Mouse (Mus musculus) right cerebral cortex, postnatal 14 days (tissue): ENCODE measurements around the gene As3mt.
A peak's percentile ranks its signal among the peaks of the same experiment; 100 is the strongest.

Source experiments
- DNase-seq: peaks from one replicate; pipeline ENCODE4 v3.0.0; 2022

Gene As3mt

DNA sequence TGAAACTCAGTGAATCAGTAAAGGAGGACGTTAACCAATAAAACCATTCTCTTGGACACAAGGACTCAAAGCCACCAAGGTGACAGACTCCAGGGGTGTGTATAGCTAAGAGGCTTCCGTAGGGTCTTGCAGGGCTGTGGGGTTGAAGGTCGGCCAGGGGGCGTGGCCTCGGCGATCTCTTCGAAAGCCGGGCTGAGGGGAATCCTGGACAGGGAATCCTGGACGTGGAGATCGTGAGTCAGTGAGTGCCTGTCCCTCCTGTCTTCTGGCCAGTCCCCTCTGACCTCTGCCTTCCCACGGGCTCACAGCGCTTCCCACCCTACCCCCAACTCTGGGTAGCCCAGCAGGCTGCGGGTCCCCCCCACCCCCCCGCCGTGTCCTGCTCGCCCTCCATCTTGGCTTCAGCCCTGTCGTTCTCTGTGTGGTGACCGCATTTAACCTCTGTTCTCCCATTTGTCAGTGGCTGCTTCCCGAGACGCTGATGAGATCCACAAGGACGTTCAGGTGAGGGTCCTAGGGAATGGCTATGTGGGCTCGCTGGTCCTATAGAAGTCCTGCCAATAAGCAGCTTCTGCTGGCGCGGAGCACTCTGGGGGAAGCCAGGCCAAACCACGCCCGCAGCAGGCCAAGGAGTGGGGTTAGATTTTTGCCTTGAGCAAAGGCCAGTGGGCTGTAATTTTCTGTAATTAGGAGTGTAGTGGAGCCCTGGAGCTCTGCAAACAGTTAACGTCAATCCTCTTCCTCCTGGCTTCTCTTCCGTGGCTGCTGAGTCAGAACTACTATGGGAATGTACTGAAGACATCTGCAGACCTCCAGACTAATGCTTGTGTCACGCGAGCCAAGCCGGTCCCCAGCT is at the start of gene As3mt:
Gene As3mt (plus strand): TSS at position 163 of the 856 bp plus-strand sequence.
- DNase-seq: peak; percentile 40

DNA sequence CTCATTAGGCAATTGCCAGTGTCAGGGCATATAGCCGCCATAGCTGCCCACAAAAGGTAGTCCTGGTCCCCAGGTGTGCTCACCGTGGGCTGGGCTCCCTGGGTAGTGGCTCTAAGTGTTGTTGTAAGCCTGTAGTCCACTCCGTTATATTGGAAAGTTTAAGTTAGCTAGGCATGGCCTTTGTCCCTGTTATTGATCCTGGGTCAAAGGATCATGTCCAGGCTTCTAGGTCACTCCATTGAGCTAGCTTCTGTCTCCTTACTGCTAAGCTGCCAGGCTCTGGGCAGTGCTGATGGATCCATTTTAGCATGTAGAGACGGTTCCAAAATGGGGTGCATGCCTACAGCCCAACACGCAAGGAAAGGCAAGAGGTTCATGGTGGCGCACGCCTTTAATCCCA is 48.9 kb upstream of the As3mt start:
- no peak for DNase-seq

DNA sequence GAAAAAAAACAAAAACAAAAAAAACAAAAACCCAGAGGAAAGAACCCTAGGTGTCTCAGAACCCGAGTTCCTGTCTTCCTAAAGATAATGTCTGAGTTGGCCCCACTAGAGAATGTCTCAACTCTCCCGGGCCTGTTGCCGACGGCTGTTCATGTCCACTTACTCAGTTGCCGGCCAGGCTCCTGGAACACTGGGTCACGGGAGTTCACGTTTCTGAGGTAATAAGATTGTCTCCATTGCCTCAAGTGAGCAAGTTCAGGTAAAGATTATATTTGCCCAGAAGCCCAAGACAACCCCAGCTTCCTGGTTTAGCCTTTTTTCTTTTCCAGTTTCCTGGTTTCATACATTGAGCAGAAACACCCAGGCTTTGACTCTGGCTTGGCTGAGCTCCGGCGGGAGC is 48.4 kb upstream of the As3mt start:
- DNase-seq: no peak

DNA sequence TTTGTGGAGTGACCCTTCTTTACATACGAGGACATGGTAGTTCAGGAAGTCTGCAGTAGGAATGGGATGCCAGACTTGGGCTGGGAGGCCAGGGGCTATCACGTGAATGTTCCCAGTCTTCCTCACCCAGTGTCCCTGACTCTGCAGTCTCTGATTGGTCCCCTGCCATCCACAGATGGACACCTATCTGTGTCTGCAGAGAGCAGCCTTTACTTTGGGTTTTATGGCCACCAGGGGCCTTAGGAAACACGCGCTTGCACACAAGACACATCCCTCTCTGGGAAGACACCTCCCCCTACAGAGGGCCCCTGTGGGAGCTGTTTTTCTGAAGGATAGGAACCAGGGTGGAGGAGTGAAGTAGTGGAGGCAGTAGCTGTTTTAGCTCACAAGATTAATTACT is 45.7 kb upstream of the As3mt start:
- DNase-seq: no peak

DNA sequence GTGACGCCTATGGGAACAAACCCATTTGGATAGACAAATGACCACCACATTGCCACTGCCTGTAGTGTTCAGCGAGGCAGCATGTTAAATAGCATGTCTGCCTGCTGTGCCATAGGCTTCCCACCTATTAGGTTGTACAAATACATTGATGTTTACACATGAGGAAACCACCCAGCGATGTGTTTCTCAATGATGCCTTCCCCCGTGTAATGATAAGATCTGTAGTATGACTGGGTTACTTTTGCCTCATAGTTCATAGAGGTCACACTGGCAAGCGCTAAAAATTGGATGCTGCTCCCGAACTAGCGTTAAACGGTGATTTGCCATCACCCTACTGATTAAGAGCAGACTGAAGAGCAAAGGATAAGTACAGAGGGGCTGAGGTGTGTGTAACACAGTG is 45.0 kb upstream of the As3mt start:
- DNase-seq: no peak

DNA sequence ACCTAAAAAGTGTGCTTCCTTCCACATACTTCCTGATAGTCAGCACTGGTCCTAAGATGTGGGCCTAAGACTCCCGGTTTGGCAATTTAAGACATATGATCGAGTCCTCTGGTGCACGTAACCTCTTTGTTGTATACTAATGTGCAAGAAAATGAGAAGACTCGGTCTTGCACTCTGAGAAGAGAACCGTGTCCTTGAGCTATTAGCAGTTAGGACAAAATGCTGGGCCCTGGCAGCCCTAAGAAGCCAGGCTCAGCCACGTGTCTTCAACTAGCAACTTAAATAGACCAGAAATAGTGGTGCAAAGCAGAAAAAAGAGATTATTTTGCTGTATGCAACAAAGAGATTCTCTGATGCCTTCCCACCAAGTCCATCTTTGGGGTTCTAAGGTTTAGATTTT is 44.5 kb upstream of the As3mt start:
- no peak for DNase-seq

DNA sequence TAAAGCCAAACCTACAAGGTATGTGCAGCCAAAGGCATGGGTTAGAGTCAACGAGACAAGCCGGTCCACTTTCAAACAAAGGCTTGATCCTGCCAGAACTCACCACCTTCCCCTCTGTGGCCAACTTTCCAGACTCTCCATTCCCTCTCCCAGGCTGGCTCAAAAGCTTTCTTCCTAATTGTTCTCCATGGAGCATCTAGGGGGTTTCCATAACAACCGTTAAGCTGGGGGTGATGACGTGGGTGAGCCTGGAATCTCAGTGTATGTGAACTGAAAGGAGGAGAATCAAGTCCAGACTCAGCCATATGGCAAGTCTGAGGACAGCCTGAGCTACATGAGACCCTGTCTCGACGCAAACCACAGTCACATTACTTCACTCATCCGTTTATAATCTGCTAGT is 41.8 kb upstream of the As3mt start:
- no peak for DNase-seq

DNA sequence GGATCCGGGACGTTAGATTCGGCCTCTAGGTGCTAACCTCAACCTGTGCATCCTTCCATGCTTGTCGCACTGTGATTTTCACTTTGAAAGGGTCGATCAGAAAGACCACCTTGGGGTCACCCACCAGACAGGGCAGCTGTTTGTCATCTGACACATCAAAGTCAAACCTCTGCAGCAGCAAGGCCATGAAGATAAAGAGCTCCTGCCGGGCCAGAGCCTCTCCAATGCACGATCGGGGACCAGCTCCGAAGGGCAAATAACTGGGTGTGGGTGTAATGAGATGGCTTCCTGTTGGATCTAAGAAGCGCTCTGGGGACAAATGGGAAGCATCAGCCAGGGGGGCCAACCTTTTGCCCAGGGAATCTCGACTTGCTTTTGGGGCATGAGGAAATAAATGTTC is 40.0 kb upstream of the As3mt start:
- no peak for DNase-seq

DNA sequence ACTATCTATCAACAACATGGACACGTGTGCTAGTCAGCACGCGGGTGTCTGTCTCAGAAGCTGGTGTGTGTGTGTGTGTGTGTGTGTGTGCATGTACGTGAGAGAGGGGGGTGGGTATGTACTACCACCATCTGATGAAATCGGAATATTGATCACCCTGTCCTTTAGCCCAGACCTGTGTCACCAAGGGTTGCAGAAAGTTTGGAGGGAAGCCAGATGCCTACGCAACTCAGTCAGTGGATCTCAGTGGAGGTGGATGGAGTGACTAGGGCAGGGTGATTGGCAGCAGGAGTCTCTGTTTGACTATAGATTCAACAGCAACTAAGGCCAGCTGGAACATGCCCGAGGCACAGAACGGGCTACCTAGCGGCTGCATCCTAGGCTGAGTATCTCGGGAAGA is 39.0 kb upstream of the As3mt start:
- no peak for DNase-seq

DNA sequence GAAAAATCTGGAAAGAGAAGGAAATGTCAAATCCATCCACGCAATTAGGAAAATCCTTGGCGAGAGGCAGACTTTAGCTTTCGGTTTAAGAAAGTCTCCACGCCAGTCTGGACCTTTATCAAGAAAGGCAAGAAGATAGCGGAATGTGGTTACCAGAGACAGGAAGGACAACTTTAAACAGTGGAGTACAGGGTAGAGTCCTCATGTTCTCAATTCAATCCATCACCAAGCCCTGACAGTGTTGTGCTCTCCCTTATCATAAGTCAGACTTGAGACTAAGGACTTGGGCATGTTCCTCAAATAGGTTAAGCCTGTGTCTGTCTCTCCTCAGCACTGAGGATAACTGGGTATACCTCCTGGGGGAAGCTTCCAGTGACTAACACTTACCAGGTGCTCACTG is 37.5 kb upstream of the As3mt start:
- DNase-seq: no peak

DNA sequence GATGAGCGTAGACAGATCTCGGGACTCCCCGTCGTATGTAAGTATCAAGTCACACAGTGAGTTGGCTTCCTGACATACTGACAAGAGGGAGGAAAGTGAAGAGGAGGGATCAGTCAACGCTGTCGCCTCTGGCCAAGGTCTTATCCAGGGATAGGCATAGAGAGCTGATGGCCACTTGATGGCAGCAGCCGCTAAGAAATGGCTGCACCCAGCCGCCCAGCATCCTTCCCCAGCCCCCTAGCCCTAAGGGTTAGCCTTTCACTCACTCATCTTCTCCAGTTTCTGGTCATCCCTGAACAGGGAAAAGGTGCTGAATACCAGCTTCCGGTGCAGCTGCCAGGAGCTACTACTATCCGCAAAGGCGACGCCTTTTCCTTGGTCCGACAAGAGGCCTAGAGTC is 36.6 kb upstream of the As3mt start:
- DNase-seq: peak; percentile 69

DNA sequence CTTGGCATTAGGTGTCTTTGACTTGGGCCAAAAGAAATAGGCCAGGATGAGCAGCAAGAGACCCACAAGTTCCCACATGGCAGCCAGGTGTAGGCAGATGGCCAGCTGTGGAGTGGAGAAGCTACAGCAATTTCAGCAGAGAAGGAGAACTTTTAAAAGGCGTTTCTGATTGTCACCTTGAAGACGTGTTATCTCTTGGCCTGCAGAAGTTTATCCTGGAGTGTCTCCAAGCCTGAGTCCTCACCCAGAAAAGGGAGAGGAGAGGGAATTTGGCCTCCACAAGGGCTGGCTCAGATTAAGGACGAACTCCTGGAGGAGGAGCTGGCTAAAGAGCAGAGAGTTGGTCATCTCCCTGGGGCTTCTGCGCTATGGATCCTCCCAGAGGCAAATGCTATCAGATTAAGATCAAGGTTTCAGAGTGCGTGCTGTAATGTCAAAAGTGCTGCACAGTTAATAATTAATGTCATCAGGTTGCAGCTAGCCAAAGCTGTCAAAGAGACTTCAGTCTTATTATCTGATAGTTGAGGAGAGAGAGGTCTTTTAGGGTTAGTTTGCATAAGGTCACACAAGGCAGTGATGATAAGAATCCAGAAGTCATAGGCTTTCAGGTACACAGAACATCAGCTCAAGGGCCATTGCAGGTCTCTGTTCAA is 34.4 kb upstream of the As3mt start, which contains the start of gene Cyp17a1:
Gene Cyp17a1 (minus strand): TSS at position 407 of the 653 bp plus-strand sequence.
- DNase-seq: no peak

DNA sequence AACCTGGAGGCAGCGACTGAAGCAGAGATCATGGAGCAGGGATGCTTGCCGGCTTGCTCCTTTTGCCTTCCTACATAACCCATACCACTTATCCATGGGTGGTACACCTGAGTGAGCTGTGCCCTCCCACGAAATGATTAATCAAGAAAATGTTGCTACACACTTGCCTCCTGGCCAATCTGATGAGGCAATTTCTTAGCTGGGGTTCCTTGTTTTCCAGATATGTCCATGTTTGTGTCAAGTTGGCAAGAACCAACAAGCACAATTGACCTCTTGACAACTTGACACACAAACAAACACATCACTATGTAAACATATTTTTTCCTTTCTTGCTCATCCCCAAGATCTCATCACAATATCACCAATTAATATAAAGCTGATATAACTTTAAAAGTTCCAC is 31.6 kb upstream of the As3mt start:
- DNase-seq: no peak

DNA sequence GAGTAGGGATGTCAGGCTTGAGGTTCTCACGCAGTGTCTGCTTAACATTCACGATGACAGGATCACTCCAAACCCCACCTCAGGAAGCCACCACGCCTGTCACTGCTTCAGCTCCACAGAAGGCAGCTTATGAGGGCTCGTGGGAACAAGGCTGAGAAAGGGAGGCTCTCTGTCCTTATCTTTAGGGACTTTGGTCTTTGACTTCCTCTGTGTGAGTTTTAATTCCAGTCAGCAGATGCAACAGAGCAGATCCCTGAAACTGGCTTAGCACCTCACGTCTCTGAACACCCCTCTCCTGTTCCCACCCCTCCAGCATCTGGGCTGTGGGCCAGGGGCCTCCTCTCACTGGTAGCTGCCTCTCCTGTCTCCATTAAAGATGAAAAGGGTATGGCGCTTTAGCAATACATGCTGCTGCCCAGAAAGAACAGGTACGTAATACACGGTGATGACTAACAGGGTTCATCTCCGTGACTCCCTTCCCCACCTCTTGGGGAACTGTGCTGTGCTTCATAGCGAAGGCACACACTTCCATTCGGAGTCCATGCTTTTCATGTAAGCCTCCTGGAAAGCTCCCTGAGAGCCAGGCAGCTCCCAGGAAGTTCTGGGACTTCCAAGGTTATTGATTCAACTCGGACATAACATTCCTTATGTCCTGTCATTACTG is 27.4 kb upstream of the As3mt start:
- no peak for DNase-seq

DNA sequence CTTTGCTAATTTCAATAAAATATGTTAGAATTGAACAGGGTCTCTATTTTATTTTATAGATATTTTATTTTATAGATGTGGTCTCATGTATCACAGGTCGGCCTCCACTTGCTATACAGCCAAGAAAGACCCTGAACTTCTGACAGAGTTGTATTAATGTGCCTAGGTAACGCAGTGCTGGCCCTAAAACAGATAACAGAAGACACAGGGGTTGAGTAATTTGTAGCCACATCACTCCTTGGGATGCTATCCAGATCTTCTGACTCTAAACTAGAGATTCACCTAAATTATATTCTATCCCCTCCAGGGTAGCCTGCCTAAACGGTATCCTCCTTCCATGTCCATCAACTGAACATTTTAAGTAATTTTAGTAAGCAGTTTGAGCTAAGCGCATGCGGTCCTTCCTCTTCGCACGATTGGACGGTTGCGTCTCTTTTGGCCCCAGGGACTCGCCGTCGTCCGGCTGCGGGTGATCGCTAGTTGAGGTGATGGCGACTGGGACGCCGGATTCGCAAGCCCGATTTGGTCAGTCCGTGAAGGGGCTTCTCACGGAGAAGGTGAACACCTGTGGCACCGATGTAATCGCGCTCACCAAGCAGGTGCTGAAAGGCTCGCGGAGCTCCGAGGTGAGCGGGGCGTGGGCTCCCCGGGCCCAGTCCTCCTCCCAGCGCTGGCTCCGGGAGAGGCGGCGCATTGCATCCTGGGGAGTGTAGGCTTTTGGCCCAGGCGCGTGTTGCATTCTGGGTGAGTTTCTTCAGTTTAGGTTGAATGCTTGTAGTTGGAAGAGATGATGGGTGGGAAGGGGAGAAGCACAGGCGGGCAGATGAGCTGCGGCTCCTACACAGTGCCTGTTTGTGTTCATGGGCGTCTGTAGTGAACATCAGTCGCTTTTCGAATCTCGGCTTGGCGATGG is 17.5 kb upstream of the As3mt start, which contains the start of gene Borcs7:
Gene Borcs7 (plus strand): TSS at position 447 of the 913 bp plus-strand sequence.
- peak; percentile 83 for DNase-seq

DNA sequence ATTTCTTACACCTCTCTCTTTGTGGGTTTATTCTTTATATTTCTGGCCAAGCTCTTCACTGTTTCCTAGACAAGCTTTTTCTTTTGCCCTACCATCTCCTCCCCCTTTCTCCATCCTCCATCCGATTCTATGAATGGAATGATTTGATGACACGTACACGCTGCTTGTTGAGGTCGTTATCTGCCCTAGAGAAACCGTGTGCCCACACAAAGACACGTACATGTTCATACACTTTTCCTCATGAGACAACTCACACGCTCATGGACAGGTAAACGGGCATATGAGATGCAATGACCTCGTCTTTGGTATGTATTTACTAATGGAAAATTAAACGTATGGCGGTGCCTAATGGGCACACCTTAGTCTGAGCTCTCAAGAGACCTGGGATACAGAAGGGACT is 16.9 kb upstream of the As3mt start:
- no peak for DNase-seq

DNA sequence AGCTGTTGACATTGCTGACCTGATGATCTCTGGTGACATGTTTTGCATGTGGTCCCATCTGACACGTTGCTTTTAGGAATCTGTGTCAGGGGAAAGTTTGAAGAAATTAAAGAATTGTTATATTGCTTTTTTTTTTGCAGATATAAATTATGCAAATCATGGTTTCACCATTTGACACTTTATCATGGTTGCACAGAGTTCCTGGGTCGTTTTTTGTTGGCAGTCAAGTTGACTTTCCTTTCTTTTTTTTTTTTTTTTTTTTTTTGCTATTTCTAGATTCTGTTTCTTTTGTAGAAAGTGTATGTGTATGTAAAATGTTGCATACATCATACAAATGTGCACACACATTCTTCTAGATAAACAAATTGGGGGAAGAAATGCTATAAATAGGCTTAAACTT is 16.2 kb upstream of the As3mt start:
- no peak for DNase-seq

DNA sequence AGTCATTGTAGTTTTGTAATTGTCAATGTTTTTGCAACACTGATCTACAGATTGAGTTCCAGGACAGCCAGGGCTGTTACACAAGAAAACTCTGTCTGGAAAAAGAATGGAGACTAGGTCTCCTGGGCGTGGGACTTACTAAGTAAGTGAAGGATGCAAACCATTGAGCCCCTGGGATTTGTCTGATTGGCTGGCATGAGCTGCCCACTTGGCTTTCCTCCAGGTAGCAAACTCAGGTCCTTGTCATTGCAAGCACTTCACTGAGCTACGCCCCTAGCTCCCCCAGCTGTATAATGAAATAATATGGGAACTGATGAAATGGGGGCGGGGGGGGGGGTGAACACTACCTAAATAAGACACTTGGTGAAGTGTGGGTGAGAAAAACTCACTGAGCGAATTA is 14.1 kb upstream of the As3mt start:
- no peak for DNase-seq

DNA sequence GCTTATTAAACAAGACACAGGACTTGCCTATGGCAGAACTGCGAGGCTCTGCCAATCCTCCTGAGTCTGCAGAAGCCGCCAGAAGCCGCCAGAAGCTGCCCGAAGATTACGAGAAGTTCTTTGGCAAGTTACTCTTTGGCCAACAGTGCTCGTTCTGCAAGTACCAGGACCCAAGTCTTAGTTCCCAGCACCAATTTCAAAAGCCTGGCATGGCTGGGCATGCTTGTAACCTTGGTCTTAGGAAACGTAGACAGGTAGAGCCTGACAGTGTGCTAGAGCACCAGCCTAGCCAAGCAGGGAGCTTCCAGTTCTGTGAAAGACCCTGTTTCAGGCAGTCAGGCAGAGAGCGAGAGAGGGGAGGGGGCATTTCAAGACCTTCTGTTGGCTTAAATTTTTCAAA is 10.8 kb upstream of the As3mt start:
- no peak for DNase-seq

DNA sequence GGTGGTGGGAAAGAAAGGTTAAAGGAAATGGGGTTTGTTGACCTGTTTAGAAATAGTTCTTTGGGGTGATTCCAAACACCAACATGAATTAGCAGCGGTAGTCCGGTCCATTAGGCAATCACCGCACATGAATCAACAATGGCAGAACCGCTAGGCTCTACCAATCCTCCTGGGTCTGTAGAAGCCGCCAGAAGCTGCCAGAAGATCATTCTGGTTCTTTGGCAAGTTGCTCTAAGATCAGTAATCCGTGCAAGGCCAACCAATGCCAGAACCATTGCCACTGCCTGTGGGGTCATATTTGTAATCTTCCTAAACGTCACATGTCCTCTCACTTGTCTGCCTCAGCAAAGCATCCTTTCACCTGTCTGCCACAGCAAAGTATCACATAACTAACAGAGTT is 10.3 kb upstream of the As3mt start:
- no peak for DNase-seq

DNA sequence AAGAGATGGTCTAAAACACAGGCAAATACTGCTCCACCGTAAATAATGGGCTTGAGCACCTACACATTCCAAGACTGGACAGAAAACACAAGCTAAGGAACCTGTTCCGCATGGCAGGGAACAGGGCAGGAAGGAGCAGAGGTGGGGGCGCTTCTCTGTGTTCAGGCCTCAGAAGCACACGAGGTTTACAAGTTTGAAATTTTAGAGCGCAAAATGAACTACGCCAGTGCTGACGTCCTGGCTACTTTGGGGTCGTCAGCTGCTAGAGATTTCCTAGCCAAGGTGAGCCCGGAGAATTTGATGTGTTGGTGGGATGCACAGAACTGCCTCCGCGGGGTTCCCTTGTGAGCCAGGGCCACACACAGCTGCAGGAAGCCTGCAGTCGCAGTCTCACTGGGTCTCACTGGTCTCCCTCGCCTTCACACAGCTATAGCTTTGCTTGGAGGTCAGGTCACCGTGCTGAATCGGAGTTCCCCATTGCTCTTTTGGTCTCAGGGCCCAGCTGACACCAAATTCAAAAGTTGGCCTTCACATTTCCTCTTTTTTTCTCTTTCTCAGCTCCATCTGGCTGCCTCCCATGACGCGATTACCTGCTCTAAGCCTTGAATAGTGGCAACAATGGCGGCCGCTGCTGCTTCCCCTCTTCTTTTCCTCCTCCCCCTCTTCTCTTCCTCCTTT is 9.3 kb upstream of the As3mt start:
- no peak for DNase-seq

DNA sequence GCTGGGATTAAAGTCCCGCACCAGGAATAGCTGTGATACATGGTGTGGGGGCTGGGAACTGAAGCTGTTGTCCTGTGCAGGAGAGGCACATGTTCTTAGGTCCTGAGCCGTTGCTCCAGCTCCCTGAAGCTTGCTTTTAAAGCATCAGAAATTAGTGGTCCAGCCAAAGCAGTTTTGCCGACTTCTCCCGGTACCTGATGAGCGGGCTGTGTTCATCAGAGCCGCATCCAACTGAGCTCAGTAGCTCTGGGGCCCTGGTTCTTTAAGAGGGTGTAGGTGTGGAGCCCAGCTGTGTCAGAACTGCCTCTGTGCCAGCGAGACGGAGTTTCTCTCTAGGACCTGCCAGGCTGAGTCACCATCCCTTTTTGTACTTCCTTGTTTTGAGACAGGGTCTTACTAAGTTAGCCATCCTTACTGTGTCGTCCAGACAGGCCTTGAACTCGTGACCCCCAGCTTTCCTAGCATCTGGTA is 8.2 kb upstream of the As3mt start:
- no peak for DNase-seq
